Comparison of ENCODE assay signal across 12 mouse cellular contexts in genomic region chr7:4508062-4508738, GRCm38 (mm10). TPM values are rescaled to one million over a fixed set of nuclear protein-coding genes. Genes with fewer than 3 reads are reported as not detected.
DNase-seq lines count a peak whose midpoint lies in the region; ATAC-seq and TF ChIP-seq lines count a peak whose summit lies in the region.
"Had no signal": no experiment of that assay in that cellular context is flagged by ENCODE, and none has a peak within 500 bp of the region (broad histone marks: within the 10 kb centered on the region; RNA-seq: fewer than 3 reads in every experiment).

No protein-coding gene starts in this region.

- peak; percentile 63 for TF ChIP-seq CTCF in layer of hippocampus, adult 2 months (conservative IDR thresholded peaks at IDR 0.05)
- 0 out of 2 replicates have a peak, but pooled peaks have one; percentile 23 for TF ChIP-seq CTCF in cortical plate, adult 2 months (IDR thresholded peaks at IDR 0.05; ENCODE audit: extremely low read depth, insufficient read depth, low read length)

- H3K27ac ChIP-seq in layer of hippocampus, adult 2 months = no peak overlapping the region
- H3K27ac ChIP-seq in cortical plate, adult 2 months (ENCODE audit: insufficient read depth, low read length) = no peak overlapping the region
- H3K27ac ChIP-seq: intestine, embryonic 15.5 days had no signal

- peak; percentile 77 for ATAC-seq in frontal cortex, adult (ENCODE audit: low TSS enrichment)
- ATAC-seq: intestine, embryonic 15.5 days had no signal

- TF ChIP-seq POLR2A in cortical plate, adult 2 months (IDR thresholded peaks at IDR 0.05; ENCODE audit: extremely low read depth, insufficient read depth, low read length) = no peak

- H3K4me1 ChIP-seq in cortical plate, adult 2 months (ENCODE audit: control insufficient read depth, insufficient read depth, low read length) = no peaks in the 10 kb centered on the region

- no peak for DNase-seq in frontal cortex, postnatal 10 days (ENCODE audit: low spot score in 2 of 2)
- DNase-seq in layer of hippocampus, adult 2 months (ENCODE audit: low spot score in 2 of 2) = no peak
- DNase-seq in layer of hippocampus, adult 9-11 months = no peak
- DNase-seq in CD4-positive helper T cell, adult 2 months (ENCODE audit: low read depth, low spot score) = peak; percentile 24
- DNase-seq in cerebellum, postnatal 10 days = no peak
- DNase-seq in adrenal gland, adult 18-20 months (ENCODE audit: low spot score in 2 of 2) = no peak
- DNase-seq: adrenal gland, adult 8-10 months; cerebellum, adult 9-10 months had no signal

- H3K4me3 ChIP-seq in layer of hippocampus, adult 2 months = no peak overlapping the region
- no peak overlapping the region for H3K4me3 ChIP-seq in cortical plate, adult 2 months (ENCODE audit: insufficient read depth, low read length)
- H3K4me3 ChIP-seq: intestine, embryonic 15.5 days had no signal

RNA-seq across cellular contexts. Expression of gene Ppp1r12c, which starts 6.7 kb away (rescaled TPM):
- 100 to 1,000 TPM; 157 to 161 TPM for total RNA-seq in layer of hippocampus, adult 2 months (2021)
- polyA plus RNA-seq in cortical plate, adult 2 months (2012; rRNA removed) = 105 and 107 TPM in 2 replicates
- 10 to 100 TPM; 95.9 to 96.6 TPM for total RNA-seq in adrenal gland, adult 18-20 months (2021)

RNA-seq across cellular contexts. Expression of gene Tnnt1, which starts 8.0 kb away (rescaled TPM):
- total RNA-seq in layer of hippocampus, adult 2 months (2021) = 1 to 10 TPM; 1.7 to 4.0 TPM
- polyA plus RNA-seq in cortical plate, adult 2 months (2012; rRNA removed) = 9.6 and 10.1 TPM in 2 replicates
- 1 to 10 TPM in 1 of 2 experiments, under 1 TPM in 1; 0.50 to 1.4 TPM for total RNA-seq in adrenal gland, adult 18-20 months (2021)
- total RNA-seq: monocyte, adult 5-6 weeks had no signal

RNA-seq across cellular contexts. Expression of gene Tnni3, which starts 15.8 kb away (rescaled TPM):
- total RNA-seq in layer of hippocampus, adult 2 months (2021) = under 1 TPM in 1 of 2 experiments, not detected in 1; 0.64 TPM
- polyA plus RNA-seq in cortical plate, adult 2 months (2012; rRNA removed) = 1.3 and 1.9 TPM in 2 replicates
- total RNA-seq in adrenal gland, adult 18-20 months (2021) = under 1 TPM in 1 of 2 experiments, not detected in 1; 0.66 TPM

RNA-seq across cellular contexts. Expression of gene Dnaaf3, which starts 24.1 kb away (rescaled TPM):
- under 1 TPM; 0.47 to 0.64 TPM for total RNA-seq in layer of hippocampus, adult 2 months (2021)
- polyA plus RNA-seq in cortical plate, adult 2 months (2012; rRNA removed) = 1.0 and 1.3 TPM in 2 replicates
- 1 to 10 TPM in 1 of 2 experiments, under 1 TPM in 1; 0.51 to 1.2 TPM for total RNA-seq in adrenal gland, adult 18-20 months (2021)

RNA-seq across cellular contexts. Expression of gene Syt5, which starts 39.1 kb away (rescaled TPM):
- 100 to 1,000 TPM; 199 to 217 TPM for total RNA-seq in layer of hippocampus, adult 2 months (2021)
- polyA plus RNA-seq in cortical plate, adult 2 months (2012; rRNA removed) = 218 and 229 TPM in 2 replicates
- 1 to 10 TPM; 7.0 to 7.5 TPM for total RNA-seq in adrenal gland, adult 18-20 months (2021)
- total RNA-seq: monocyte, adult 5-6 weeks had no signal
